Mouse (Mus musculus): Measurements from ENCODE around the gene Dner. TPM values are rescaled to one million over a fixed set of nuclear protein-coding genes. Genes with fewer than 3 reads are reported as not detected.
"Not testable (repeated sequence)": the region's sequence is repeated elsewhere in the genome, so short reads cannot be mapped to it uniquely, and the experiment has no call there.

Dner gene
- polyA plus RNA-seq, 1 experiment from 2014 or later = not detected

- Histone ChIP-seq H3K4me1 (ENCODE audit: insufficient read depth) (no peaks in the 10 kb centered on the region), H3K27me3 (ENCODE audit: insufficient read depth, low read length) (no peaks in the 10 kb centered on the region), H3K27ac (ENCODE audit: low read depth) (no peak overlapping the region), H3K9ac (replicated peaks) (no peak overlapping the region), H3K4me2 (ENCODE audit: low read depth, low read length) (no peak overlapping the region), H3K4me3 (ENCODE audit: low read depth, low read length) (no peak overlapping the region), H3K36me3 (replicated peaks; ENCODE audit: insufficient read depth, low read length) (no peaks in the 10 kb centered on the region), H3K9me3 (ENCODE audit: low read length) (no peaks in the 10 kb centered on the region)
- DNase-seq = no peak
- ATAC-seq = no peak
- no peak for TF ChIP-seq CTCF (IDR thresholded peaks at IDR 0.05; ENCODE audit: low read depth)
- no peak for TF ChIP-seq EP300 (IDR thresholded peaks at IDR 0.05; ENCODE audit: low read depth)
- WGBS (ENCODE audit: insufficient replicate concordance) = 36% methylated on average over 3 of the region's 3 CpGs
These were observed 348.1 kb downstream of the Dner start for GRCm38 (mm10) chr1:84347796-84348476.

GRCm38 (mm10) chr1:84332797-84333196 lies 363.2 kb downstream of the Dner start:
- not testable (repeated sequence) for H3K9ac ChIP-seq (replicated peaks); H3K36me3 ChIP-seq (replicated peaks; ENCODE audit: insufficient read depth, low read length); H3K4me2 ChIP-seq (ENCODE audit: low read depth, low read length); DNase-seq; H3K4me3 ChIP-seq (ENCODE audit: low read depth, low read length); H3K27ac ChIP-seq (ENCODE audit: low read depth); H3K27me3 ChIP-seq (ENCODE audit: insufficient read depth, low read length); H3K4me1 ChIP-seq (ENCODE audit: insufficient read depth); H3K9me3 ChIP-seq (ENCODE audit: low read length); ATAC-seq
- WGBS (ENCODE audit: insufficient replicate concordance) = 72% methylated on average over 3 of the region's 3 CpGs

DNA sequence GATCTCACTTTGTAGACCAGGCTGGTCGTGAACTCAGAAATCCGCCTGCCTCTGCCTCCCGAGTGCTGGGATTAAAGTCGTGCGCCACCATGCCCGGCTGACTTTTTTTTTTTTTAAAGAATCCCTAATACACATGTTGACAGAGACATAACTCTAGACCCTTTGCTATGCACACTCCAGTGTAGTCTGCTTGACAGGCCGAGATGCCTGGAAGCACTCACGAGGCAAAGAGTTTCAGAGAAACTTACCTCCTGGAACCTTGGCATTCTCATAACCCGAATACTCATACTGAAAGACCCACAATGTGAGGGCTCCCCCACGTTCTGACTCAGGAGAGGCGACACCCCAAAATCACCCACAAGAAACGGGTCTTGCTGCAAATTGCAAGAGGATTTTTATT lies 364.2 kb downstream of the Dner start:
- H3K36me3 ChIP-seq (replicated peaks; ENCODE audit: insufficient read depth, low read length); DNase-seq; H3K4me1 ChIP-seq (ENCODE audit: insufficient read depth); H3K4me3 ChIP-seq (ENCODE audit: low read depth, low read length); H3K27ac ChIP-seq (ENCODE audit: low read depth); H3K9ac ChIP-seq (replicated peaks); H3K4me2 ChIP-seq (ENCODE audit: low read depth, low read length); H3K9me3 ChIP-seq (ENCODE audit: low read length); H3K27me3 ChIP-seq (ENCODE audit: insufficient read depth, low read length); ATAC-seq: not testable (repeated sequence)
- WGBS (ENCODE audit: insufficient replicate concordance) = 76% methylated on average over 12 of the region's 12 CpGs

DNA sequence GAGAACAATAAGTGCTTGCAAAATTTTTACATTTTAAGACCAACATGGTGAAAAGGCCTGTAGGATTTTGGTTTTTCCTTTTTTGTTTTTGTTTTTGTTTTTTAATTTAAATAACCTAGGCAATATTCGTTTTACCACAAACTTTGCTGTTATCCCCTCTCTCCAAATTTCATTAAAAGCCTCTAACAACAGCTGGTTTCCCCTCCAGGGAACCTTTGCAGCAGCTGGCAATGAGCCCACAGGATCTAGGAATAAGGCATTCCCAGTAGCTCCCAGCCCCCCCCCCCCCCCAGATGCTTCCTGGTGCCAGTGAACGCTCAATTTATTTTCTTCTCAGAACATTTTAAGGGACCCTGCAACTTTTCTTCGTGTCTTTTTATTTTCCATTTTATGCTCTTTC lies 370.7 kb downstream of the Dner start:
- 61% methylated on average over 3 of the region's 3 CpGs for WGBS (ENCODE audit: insufficient replicate concordance)
- no peaks in the 10 kb centered on the region for H3K4me1 ChIP-seq (ENCODE audit: insufficient read depth)
- ATAC-seq (no peak), DNase-seq (no peak)
- H3K27ac ChIP-seq (ENCODE audit: low read depth) = no peak overlapping the region
- H3K36me3 ChIP-seq (replicated peaks; ENCODE audit: insufficient read depth, low read length) = no peaks in the 10 kb centered on the region
- no peak overlapping the region for H3K9ac ChIP-seq (replicated peaks)
- no peaks in the 10 kb centered on the region for H3K27me3 ChIP-seq (ENCODE audit: insufficient read depth, low read length)
- no peaks in the 10 kb centered on the region for H3K9me3 ChIP-seq (ENCODE audit: low read length)
- TF ChIP-seq EP300 (IDR thresholded peaks at IDR 0.05; ENCODE audit: low read depth) = no peak
- no peak for TF ChIP-seq CTCF (IDR thresholded peaks at IDR 0.05; ENCODE audit: low read depth)
- H3K4me2 ChIP-seq (ENCODE audit: low read depth, low read length) = no peak overlapping the region
- no peak overlapping the region for H3K4me3 ChIP-seq (ENCODE audit: low read depth, low read length)

DNA sequence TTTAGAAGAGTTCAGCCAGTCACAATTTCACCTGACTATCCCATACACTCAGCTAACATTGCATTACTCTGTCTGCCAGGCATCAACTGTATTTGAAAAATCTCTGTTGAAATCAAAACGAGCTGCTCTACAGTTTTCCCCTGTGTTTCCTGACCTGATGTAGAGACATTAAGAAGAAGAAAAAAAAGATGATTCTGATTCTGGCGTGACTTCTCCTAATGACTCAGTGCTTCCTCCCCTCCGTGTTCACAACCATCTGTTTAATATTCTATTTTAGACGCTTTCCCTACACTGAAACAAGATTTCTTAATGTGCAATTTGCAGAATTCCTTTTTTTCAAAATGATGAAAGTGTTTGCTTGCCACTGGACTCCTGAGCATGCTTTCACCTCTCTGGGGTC lies 374.7 kb downstream of the Dner start:
- H3K36me3 ChIP-seq (replicated peaks; ENCODE audit: insufficient read depth, low read length) = no peaks in the 10 kb centered on the region
- ATAC-seq (no peak), DNase-seq (no peak)
- no peaks in the 10 kb centered on the region for H3K4me1 ChIP-seq (ENCODE audit: insufficient read depth)
- H3K4me3 ChIP-seq (ENCODE audit: low read depth, low read length) = no peak overlapping the region
- no peak overlapping the region for H3K4me2 ChIP-seq (ENCODE audit: low read depth, low read length)
- H3K27ac ChIP-seq (ENCODE audit: low read depth) = no peak overlapping the region
- WGBS (ENCODE audit: insufficient replicate concordance) = 54% methylated on average over 4 of the region's 4 CpGs
- H3K9me3 ChIP-seq (ENCODE audit: low read length) = no peaks in the 10 kb centered on the region
- TF ChIP-seq EP300 (IDR thresholded peaks at IDR 0.05; ENCODE audit: low read depth) (no peak), CTCF (IDR thresholded peaks at IDR 0.05; ENCODE audit: low read depth) (no peak)
- no peaks in the 10 kb centered on the region for H3K27me3 ChIP-seq (ENCODE audit: insufficient read depth, low read length)
- H3K9ac ChIP-seq (replicated peaks) = no peak overlapping the region

Small RNAs within 50 kb of the gene (microRNA-seq; reads per million reads assigned to microRNA genes)
- 3.6 reads per million for gene Mir5126

Other genes with a start within 250 kb of the Dner start
- 12.6 and 16.4 TPM in 2 replicates for gene Fbxo36, start 143.6 kb upstream of the Dner start, polyA plus RNA-seq (2015; fragmentation: Nextera tagmentation; extraction: Ambion mirVana)
- 19.5 and 21.2 TPM in 2 replicates for gene Trip12, start 144.3 kb upstream of the Dner start, polyA plus RNA-seq (2015; fragmentation: Nextera tagmentation; extraction: Ambion mirVana)
- gene Slc16a14, start 238.9 kb upstream of the Dner start, polyA plus RNA-seq (2015; fragmentation: Nextera tagmentation; extraction: Ambion mirVana) = 0.05 TPM in 1 of 2 replicates, not detected in the other